Mouse (Mus musculus) MEL (cell line): Measurements from ENCODE around the gene Rnf144b.

ENCODE experiments used
- EP300 ChIP-seq, 2 experiments: IDR thresholded peaks; 2 replicates each; pipeline ENCODE4 v1.6.1; 2011; ENCODE audit warnings: improper control_type of control experiment in 2 of 2, low read length in 2 of 2, low read depth in 1 of 2, mild to moderate bottlenecking in 1 of 2
- HCFC1 ChIP-seq: IDR thresholded peaks from 2 replicates; pipeline ENCODE4 v1.6.1; 2012; ENCODE audit warnings: low read depth, mild to moderate bottlenecking, inconsistent platforms, low read length, improper control_type of control experiment, moderate library complexity
- MXI1 ChIP-seq: IDR thresholded peaks from 2 replicates; pipeline ENCODE4 v1.6.1; 2011; ENCODE audit warnings: mild to moderate bottlenecking, low read depth, low read length, improper control_type of control experiment
- POLR2AphosphoS2 ChIP-seq: IDR thresholded peaks from 2 replicates; pipeline ENCODE4 v1.6.1; 2011; ENCODE audit warnings: low read length, improper control_type of control experiment

DNA sequence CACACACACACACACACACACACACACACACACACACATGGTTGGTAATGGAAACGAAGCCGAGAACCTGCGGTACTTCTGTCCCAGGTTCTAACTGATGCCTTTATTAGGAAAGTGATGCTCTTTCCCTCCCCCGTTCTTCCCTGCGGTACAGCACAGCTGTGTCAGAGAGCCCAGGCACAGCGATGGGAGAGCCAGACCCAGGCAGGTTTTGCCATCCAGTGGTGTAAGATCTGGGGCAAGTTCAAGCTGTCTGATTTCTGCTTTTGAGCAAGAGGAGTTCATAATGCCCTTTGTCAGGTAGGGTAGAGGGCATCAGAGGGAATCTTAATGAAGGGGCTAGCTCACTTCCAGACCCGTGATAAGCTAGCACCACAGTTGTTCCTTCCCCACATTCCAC is 89.1 kb downstream of the Rnf144b start:
- TF ChIP-seq EP300 (IDR thresholded peaks at IDR 0.05; ENCODE audit: low read depth in 1 of 2, low read length in 2 of 2) (no peak), MXI1 (no peak), HCFC1 (no peak), POLR2AphosphoS2 (no peak)
